Mouse (Mus musculus): ENCODE results near the gene Fah. TPM values are rescaled to one million over a fixed set of nuclear protein-coding genes. Genes with fewer than 3 reads are reported as not detected.
A peak's percentile ranks its signal among the peaks of the same experiment; 100 is the strongest.

The Fah gene
- polyA plus RNA-seq, 1 experiment = 16.6 TPM

GRCm38 (mm10) chr7:84594087-84594916 lies 12.2 kb downstream of the Fah start:
- no peak overlapping the region for H3K4me3 ChIP-seq (replicated peaks; ENCODE audit: control insufficient read depth, low read depth, low read length)
- TF ChIP-seq CTCF (IDR thresholded peaks at IDR 0.05; ENCODE audit: control insufficient read depth, insufficient read depth, low read length) (peak; percentile 33), POLR2A (IDR thresholded peaks at IDR 0.05; ENCODE audit: borderline replicate concordance, control insufficient read depth, low read depth, low read length) (no peak)
- H3K27ac ChIP-seq (ENCODE audit: control insufficient read depth, insufficient read depth, low read depth, low read length, poor library complexity) = no peak overlapping the region
- no peaks in the 10 kb centered on the region for H3K4me1 ChIP-seq (ENCODE audit: control insufficient read depth, insufficient read depth, low read length)
- WGBS = 35% methylated on average over 8 of the region's 8 CpGs

- Histone ChIP-seq H3K27ac (ENCODE audit: control insufficient read depth, insufficient read depth, low read depth, low read length, poor library complexity) (no peak overlapping the region), H3K4me1 (ENCODE audit: control insufficient read depth, insufficient read depth, low read length) (no peaks in the 10 kb centered on the region), H3K4me3 (replicated peaks; ENCODE audit: control insufficient read depth, low read depth, low read length) (no peak overlapping the region)
- 63% methylated on average over 3 of the region's 3 CpGs for WGBS
- TF ChIP-seq CTCF (IDR thresholded peaks at IDR 0.05; ENCODE audit: control insufficient read depth, insufficient read depth, low read length) (no peak), POLR2A (IDR thresholded peaks at IDR 0.05; ENCODE audit: borderline replicate concordance, control insufficient read depth, low read depth, low read length) (no peak)
Measured at GRCm38 (mm10) chr7:84591347-84591746, 15.2 kb downstream of the Fah start.

- Histone ChIP-seq H3K4me1 (ENCODE audit: control insufficient read depth, insufficient read depth, low read length) (no peaks in the 10 kb centered on the region), H3K4me3 (replicated peaks; ENCODE audit: control insufficient read depth, low read depth, low read length) (no peak overlapping the region), H3K27ac (ENCODE audit: control insufficient read depth, insufficient read depth, low read depth, low read length, poor library complexity) (no peak overlapping the region)
- no peak for TF ChIP-seq POLR2A (IDR thresholded peaks at IDR 0.05; ENCODE audit: borderline replicate concordance, control insufficient read depth, low read depth, low read length)
- no peak for TF ChIP-seq CTCF (IDR thresholded peaks at IDR 0.05; ENCODE audit: control insufficient read depth, insufficient read depth, low read length)
- WGBS = 87% methylated on average over 2 of the region's 2 CpGs
Measured at GRCm38 (mm10) chr7:84590622-84591021, 15.9 kb downstream of the Fah start.

- WGBS = 79% methylated on average over 5 of the region's 5 CpGs
- Histone ChIP-seq H3K4me1 (ENCODE audit: control insufficient read depth, insufficient read depth, low read length) (no peaks in the 10 kb centered on the region), H3K4me3 (replicated peaks; ENCODE audit: control insufficient read depth, low read depth, low read length) (no peak overlapping the region), H3K27ac (ENCODE audit: control insufficient read depth, insufficient read depth, low read depth, low read length, poor library complexity) (no peak overlapping the region)
- TF ChIP-seq POLR2A (IDR thresholded peaks at IDR 0.05; ENCODE audit: borderline replicate concordance, control insufficient read depth, low read depth, low read length) = no peak
Measured at GRCm38 (mm10) chr7:84587101-84587783, 19.3 kb downstream of the Fah start.

- Histone ChIP-seq H3K4me3 (replicated peaks; ENCODE audit: control insufficient read depth, low read depth, low read length) (no peak overlapping the region), H3K27ac (ENCODE audit: control insufficient read depth, insufficient read depth, low read depth, low read length, poor library complexity) (no peak overlapping the region), H3K4me1 (ENCODE audit: control insufficient read depth, insufficient read depth, low read length) (no peaks in the 10 kb centered on the region)
- TF ChIP-seq CTCF (IDR thresholded peaks at IDR 0.05; ENCODE audit: control insufficient read depth, insufficient read depth, low read length) = no peak
- TF ChIP-seq POLR2A (IDR thresholded peaks at IDR 0.05; ENCODE audit: borderline replicate concordance, control insufficient read depth, low read depth, low read length) = no peak
- 82% methylated on average over 3 of the region's 3 CpGs for WGBS
Measured at GRCm38 (mm10) chr7:84586360-84587100, 20.0 kb downstream of the Fah start.

- WGBS = 83% methylated on average over 4 of the region's 4 CpGs
- H3K4me1 ChIP-seq (ENCODE audit: control insufficient read depth, insufficient read depth, low read length) = no peaks in the 10 kb centered on the region
- no peak for TF ChIP-seq CTCF (IDR thresholded peaks at IDR 0.05; ENCODE audit: control insufficient read depth, insufficient read depth, low read length)
- no peak overlapping the region for H3K27ac ChIP-seq (ENCODE audit: control insufficient read depth, insufficient read depth, low read depth, low read length, poor library complexity)
- H3K4me3 ChIP-seq (replicated peaks; ENCODE audit: control insufficient read depth, low read depth, low read length) = no peak overlapping the region
Measured at GRCm38 (mm10) chr7:84585086-84585485, 21.4 kb downstream of the Fah start.

GRCm38 (mm10) chr7:84579769-84580168 lies 26.8 kb downstream of the Fah start:
- WGBS = 89% methylated on average over 1 of the region's 1 CpGs
- TF ChIP-seq CTCF (IDR thresholded peaks at IDR 0.05; ENCODE audit: control insufficient read depth, insufficient read depth, low read length) (no peak), POLR2A (IDR thresholded peaks at IDR 0.05; ENCODE audit: borderline replicate concordance, control insufficient read depth, low read depth, low read length) (no peak)

GRCm38 (mm10) chr7:84578841-84579240 lies 27.7 kb downstream of the Fah start:
- WGBS = 80% methylated on average over 1 of the region's 1 CpGs
- H3K4me1 ChIP-seq (ENCODE audit: control insufficient read depth, insufficient read depth, low read length) = no peaks in the 10 kb centered on the region
- TF ChIP-seq POLR2A (IDR thresholded peaks at IDR 0.05; ENCODE audit: borderline replicate concordance, control insufficient read depth, low read depth, low read length) (no peak), CTCF (IDR thresholded peaks at IDR 0.05; ENCODE audit: control insufficient read depth, insufficient read depth, low read length) (no peak)
- H3K27ac ChIP-seq (ENCODE audit: control insufficient read depth, insufficient read depth, low read depth, low read length, poor library complexity) = no peak overlapping the region
- H3K4me3 ChIP-seq (replicated peaks; ENCODE audit: control insufficient read depth, low read depth, low read length) = no peak overlapping the region

More at GRCm38 (mm10) chr7:84579769-84580168, 26.8 kb downstream of the Fah start:
- Histone ChIP-seq H3K4me3 (replicated peaks; ENCODE audit: control insufficient read depth, low read depth, low read length) (no peak overlapping the region), H3K27ac (ENCODE audit: control insufficient read depth, insufficient read depth, low read depth, low read length, poor library complexity) (no peak overlapping the region), H3K4me1 (ENCODE audit: control insufficient read depth, insufficient read depth, low read length) (no peaks in the 10 kb centered on the region)
